Mouse (Mus musculus) CH12.LX (cell line): ENCODE data around the gene Tdrd9. TPM values are rescaled to one million over a fixed set of nuclear protein-coding genes. Genes with fewer than 3 reads are reported as not detected.

Experiments
- DNase-seq: peaks from one replicate; pipeline ENCODE4 v3.0.0-alpha.2; 2013; ENCODE audit errors: extremely low read depth
- H3K27ac ChIP-seq: 2 replicates; pipeline ENCODE4 v1.5.1; 2012; ENCODE audit warnings: low read depth, mild to moderate bottlenecking, control low read depth, moderate library complexity; ENCODE audit not compliant: insufficient read depth
- H3K27me3 ChIP-seq: replicated peaks from 2 replicates; pipeline ENCODE3; 2012; ENCODE audit warnings: inconsistent platforms
- H3K36me3 ChIP-seq, 2 experiments: replicated peaks in 1 of 2; 2 replicates each; pipeline versions ENCODE3 to v1.6.1; 2012; ENCODE audit warnings: inconsistent platforms in 1 of 2, low read length in 1 of 2, mild to moderate bottlenecking in 1 of 2, mixed read lengths in 1 of 2, moderate library complexity in 1 of 2; ENCODE audit not compliant: control insufficient read depth in 1 of 2, insufficient read depth in 1 of 2
- H3K4me1 ChIP-seq, 2 experiments: 2 replicates each; pipeline ENCODE4 v1.6.1; 2012; ENCODE audit warnings: inconsistent platforms in 1 of 2, moderate library complexity in 1 of 2; ENCODE audit not compliant: insufficient read depth in 2 of 2, control insufficient read depth in 1 of 2
- H3K4me2 ChIP-seq: 2 replicates; pipeline ENCODE4 v1.6.1; 2012; ENCODE audit warnings: low read depth, mild to moderate bottlenecking, control low read depth; ENCODE audit not compliant: poor library complexity, insufficient read depth, severe bottlenecking
- H3K4me3 ChIP-seq, 3 experiments: fragments of 150-350 bp in 1 of 3; sonication (generic) in 1 of 3; replicated peaks in 1 of 3; 2 replicates each; pipeline versions ENCODE3 to v1.5.1; 2011 to 2012; ENCODE audit warnings: low read depth in 2 of 3, low read length in 2 of 3, mild to moderate bottlenecking in 2 of 3, moderate library complexity in 2 of 3, control low read depth in 1 of 3, improper control_type of control experiment in 1 of 3, inconsistent platforms in 1 of 3, mixed read lengths in 1 of 3; ENCODE audit not compliant: poor library complexity in 1 of 3
- H3K79me2 ChIP-seq: replicated peaks from 2 replicates; pipeline ENCODE4 v1.6.1; 2012; ENCODE audit warnings: mild to moderate bottlenecking, moderate library complexity; ENCODE audit not compliant: control insufficient read depth, poor library complexity, insufficient read depth, severe bottlenecking; ENCODE audit errors: extremely low read depth
- H3K9ac ChIP-seq: 2 replicates; pipeline ENCODE4 v1.6.1; 2012; ENCODE audit warnings: low read depth, mild to moderate bottlenecking, control low read depth, moderate library complexity; ENCODE audit not compliant: insufficient read depth
- H3K9me3 ChIP-seq: replicated peaks from 2 replicates; pipeline ENCODE3; 2012; ENCODE audit warnings: low read length, inconsistent platforms, mixed read lengths
- BHLHE40 ChIP-seq: IDR thresholded peaks from 2 replicates; pipeline ENCODE4 v1.6.1; 2011; ENCODE audit warnings: mild to moderate bottlenecking, low read depth, low read length, improper control_type of control experiment
- CHD1 ChIP-seq: IDR thresholded peaks from 2 replicates; pipeline ENCODE4 v1.6.1; 2012; ENCODE audit warnings: low read depth, low read length, improper control_type of control experiment, inconsistent platforms
- CTCF ChIP-seq, 2 experiments: IDR thresholded peaks in 1 of 2; conservative IDR thresholded peaks in 1 of 2; 2 replicates each; pipeline ENCODE4 v1.5.1; 2011 to 2012; ENCODE audit warnings: low read depth in 2 of 2, low read length in 2 of 2, improper control_type of control experiment in 1 of 2, inconsistent platforms in 1 of 2, mild to moderate bottlenecking in 1 of 2, moderate library complexity in 1 of 2
- EP300 ChIP-seq: IDR thresholded peaks from 2 replicates; pipeline ENCODE4 v1.6.1; 2011; ENCODE audit warnings: low read length, improper control_type of control experiment
- HCFC1 ChIP-seq: IDR thresholded peaks from 2 replicates; pipeline ENCODE4 v1.6.1; 2012; ENCODE audit warnings: low read depth, mild to moderate bottlenecking, inconsistent platforms, low read length, improper control_type of control experiment
- JUN ChIP-seq: IDR thresholded peaks from 2 replicates; pipeline ENCODE4 v1.6.1; 2011; ENCODE audit warnings: low read depth, mild to moderate bottlenecking, low read length, improper control_type of control experiment, moderate library complexity; ENCODE audit not compliant: insufficient read depth
- JUND ChIP-seq: conservative IDR thresholded peaks from 2 replicates; pipeline ENCODE4 v1.6.1; 2011; ENCODE audit warnings: low read depth, low read length, improper control_type of control experiment
- MAFK ChIP-seq: IDR thresholded peaks from 2 replicates; pipeline ENCODE4 v1.6.1; 2011; ENCODE audit warnings: low read length, improper control_type of control experiment; ENCODE audit not compliant: insufficient replicate concordance
- MYC ChIP-seq: IDR thresholded peaks from 2 replicates; pipeline ENCODE4 v1.6.1; 2011; ENCODE audit warnings: low read depth, mild to moderate bottlenecking, improper control_type of control experiment, low read length
- NELFE ChIP-seq: IDR thresholded peaks from 2 replicates; pipeline ENCODE4 v1.6.1; 2011; ENCODE audit warnings: low read depth, low read length, improper control_type of control experiment
- PAX5 ChIP-seq: IDR thresholded peaks from 2 replicates; pipeline ENCODE4 v1.6.1; 2012; ENCODE audit warnings: low read length, inconsistent platforms, mixed read lengths
- POLR2A ChIP-seq: IDR thresholded peaks from 2 replicates; pipeline ENCODE4 v1.6.1; 2011; ENCODE audit warnings: low read depth, mild to moderate bottlenecking, improper control_type of control experiment, low read length
- RAD21 ChIP-seq: IDR thresholded peaks from 2 replicates; pipeline ENCODE4 v1.6.1; 2011; ENCODE audit warnings: low read depth, mild to moderate bottlenecking, low read length, improper control_type of control experiment, moderate library complexity
- RCOR1 ChIP-seq: conservative IDR thresholded peaks from 2 replicates; pipeline ENCODE4 v1.6.1; 2012; ENCODE audit warnings: low read depth, mild to moderate bottlenecking, inconsistent platforms, low read length, improper control_type of control experiment
- TBP ChIP-seq: conservative IDR thresholded peaks from 2 replicates; pipeline ENCODE4 v1.6.1; 2011; ENCODE audit warnings: low read depth, low read length, improper control_type of control experiment
- TCF12 ChIP-seq: IDR thresholded peaks from 2 replicates; pipeline ENCODE4 v1.6.1; 2014; ENCODE audit warnings: low read depth, mild to moderate bottlenecking, inconsistent platforms, low read length, improper control_type of control experiment
- UBTF ChIP-seq: IDR thresholded peaks from 2 replicates; pipeline ENCODE4 v1.6.1; 2012; ENCODE audit warnings: low read depth, mild to moderate bottlenecking, inconsistent platforms, low read length, improper control_type of control experiment, moderate library complexity
- USF1 ChIP-seq: IDR thresholded peaks from 2 replicates; pipeline ENCODE4 v1.6.1; 2014; ENCODE audit warnings: low read depth, mild to moderate bottlenecking, inconsistent platforms, low read length, improper control_type of control experiment
- USF2 ChIP-seq: conservative IDR thresholded peaks from 2 replicates; pipeline ENCODE4 v1.6.1; 2011; ENCODE audit warnings: low read depth, low read length, improper control_type of control experiment
- ZC3H11A ChIP-seq: IDR thresholded peaks from 2 replicates; pipeline ENCODE4 v1.6.1; 2012; ENCODE audit warnings: low read depth, mild to moderate bottlenecking, inconsistent platforms, low read length, improper control_type of control experiment
- ZKSCAN1 ChIP-seq: IDR thresholded peaks from 2 replicates; pipeline ENCODE4 v1.6.1; 2012; ENCODE audit warnings: low read depth, inconsistent platforms, low read length, improper control_type of control experiment, borderline replicate concordance
- dilution Hi-C: fragments of 300-500 bp; cut with MboI; formaldehyde crosslinking; loops from 2 replicates; pipeline ENCODE4 v1.14.3; 2020; ENCODE audit warnings: low sequenced_read_pairs; ENCODE audit not compliant: extremely low pct_unique_long_range_greater_than_20kb, extremely low pct_ligation_motif_present
- in situ Hi-C: fragments of 300-500 bp; cut with MboI; formaldehyde crosslinking; loops from 3 replicates; pipeline ENCODE4 v1.14.3; 2019; ENCODE audit warnings: low sequenced_read_pairs, low pct_ligation_motif_present, low pct_unique_long_range_greater_than_20kb, mixed read lengths
- polyA plus RNA-seq: library from polyadenylated mRNA; unstranded; fragments of >175 nt; gene quantifications from 2 replicates; pipeline ENCODE4 v1.2.1, GENCODE M21; 2012; ENCODE audit warnings: low read depth; ENCODE audit not compliant: insufficient read length
- total RNA-seq, 2 experiments: library from RNA; depleted of rRNA; stranded (reverse); fragments of 300-350 nt in 1 of 2; fragments of >200 nt in 1 of 2; gene quantifications; 2 replicates each; pipeline ENCODE4 v1.2.3; 2012 to 2014

The Tdrd9 gene
- total and polyA plus RNA-seq, 3 experiments: not detected

DNA sequence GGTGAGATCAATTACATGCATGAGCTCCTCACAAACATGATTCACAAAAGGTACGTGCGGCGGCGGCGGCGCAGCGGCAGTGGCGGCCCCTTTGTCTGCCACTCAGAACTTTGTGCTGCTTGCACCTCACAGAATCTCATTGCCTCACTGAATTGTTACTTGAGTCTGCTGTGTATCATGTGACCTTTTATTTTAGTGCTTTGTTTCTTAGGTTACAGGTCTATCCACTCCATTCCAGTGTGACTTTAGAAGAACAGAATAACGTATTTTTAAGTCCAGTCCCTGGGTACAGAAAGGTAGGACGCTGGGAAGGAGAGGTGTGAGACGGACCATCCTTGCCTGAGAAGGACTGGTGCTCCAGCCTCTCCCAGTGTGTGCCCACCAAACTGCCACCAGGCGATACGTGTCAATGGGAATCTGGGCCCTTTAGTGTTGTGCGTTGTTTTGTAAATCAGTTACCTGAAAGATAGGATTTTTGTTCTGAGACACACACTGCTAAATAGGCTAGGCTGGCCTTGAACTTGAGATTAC, 42.0 kb downstream of the Tdrd9 start:
- H3K9me3 ChIP-seq: peaks cover 24% of the 10 kb centered on the region
- dilution Hi-C loops: no loop called here
- TF ChIP-seq POLR2A (no peak), TCF12 (no peak), TBP (no peak), USF2 (no peak), JUND (no peak), CTCF (conservative IDR thresholded peaks at IDR 0.05 in 1 of 2, IDR thresholded peaks at IDR 0.05 in 1 of 2; ENCODE audit: low read depth in 2 of 2, low read length in 2 of 2) (no peak), EP300 (no peak), NELFE (no peak)
- no peaks in the 10 kb centered on the region for H3K4me1 ChIP-seq
- no peaks in the 10 kb centered on the region for H3K79me2 ChIP-seq
- DNase-seq: no peak
- peaks cover 51% of the 10 kb centered on the region for H3K27me3 ChIP-seq
- no peak overlapping the region for H3K4me3 ChIP-seq
- H3K4me2 ChIP-seq: no peak overlapping the region
- no peak overlapping the region for H3K27ac ChIP-seq
- in situ Hi-C loops: no loop called here
- H3K36me3 ChIP-seq: no peaks in the 10 kb centered on the region
- no peak overlapping the region for H3K9ac ChIP-seq

GRCm38 (mm10) chr12:112016346-112016745, 45.0 kb downstream of the Tdrd9 start:
- H3K4me3 ChIP-seq: no peak overlapping the region
- H3K27me3 ChIP-seq: peaks cover 42% of the 10 kb centered on the region
- H3K4me1 ChIP-seq: no peaks in the 10 kb centered on the region
- no peak for DNase-seq
- no peak overlapping the region for H3K9ac ChIP-seq
- dilution Hi-C loops (no loop called here), in situ Hi-C loops (no loop called here)
- no peaks in the 10 kb centered on the region for H3K79me2 ChIP-seq
- TF ChIP-seq MAFK: no peak
- no peak overlapping the region for H3K4me2 ChIP-seq
- H3K27ac ChIP-seq: no peak overlapping the region
- H3K36me3 ChIP-seq: no peaks in the 10 kb centered on the region
- H3K9me3 ChIP-seq: peaks cover 23% of the 10 kb centered on the region

DNA sequence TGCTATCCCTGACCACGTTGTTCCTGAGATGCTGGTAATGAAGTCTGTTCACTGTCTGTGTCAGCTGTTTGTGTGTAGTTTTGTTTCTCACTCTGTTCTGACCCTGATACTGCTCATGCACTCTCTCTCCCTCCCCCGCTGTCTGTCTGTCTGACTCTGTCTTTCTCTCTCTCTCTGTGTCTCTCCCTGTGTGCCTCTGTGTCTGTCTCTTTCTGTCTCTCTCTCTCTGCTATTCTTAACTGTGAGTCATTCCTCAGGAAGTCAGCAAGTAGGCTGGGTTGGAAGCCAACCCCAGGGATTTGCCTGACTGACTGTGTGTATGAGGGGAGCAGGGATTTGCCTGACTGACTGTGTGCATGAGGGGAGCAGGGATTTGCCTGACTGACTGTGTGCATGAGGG, 51.9 kb downstream of the Tdrd9 start:
- Histone ChIP-seq H3K4me1 (no peaks in the 10 kb centered on the region), H3K4me2 (no peak overlapping the region), H3K36me3 (no peaks in the 10 kb centered on the region), H3K4me3 (no peak overlapping the region), H3K27me3 (peaks cover 24% of the 10 kb centered on the region), H3K27ac (no peak overlapping the region), H3K9ac (no peak overlapping the region)
- TF ChIP-seq RAD21: no peak
- TF ChIP-seq EP300: no peak
- no peak for TF ChIP-seq CTCF (conservative IDR thresholded peaks at IDR 0.05 in 1 of 2, IDR thresholded peaks at IDR 0.05 in 1 of 2; ENCODE audit: low read depth in 2 of 2, low read length in 2 of 2)
- TF ChIP-seq POLR2A: no peak
- TF ChIP-seq TBP: no peak
- TF ChIP-seq CHD1: no peak
- no peak for TF ChIP-seq BHLHE40
- no peak for TF ChIP-seq HCFC1
- TF ChIP-seq MAFK: no peak
- no peak for TF ChIP-seq MYC
- no peak for TF ChIP-seq ZKSCAN1
- TF ChIP-seq UBTF: no peak
- TF ChIP-seq USF1: no peak
- no peak for TF ChIP-seq RCOR1
- no peak for TF ChIP-seq NELFE
- no peak for TF ChIP-seq USF2
- no peak for TF ChIP-seq JUN
- no peak for TF ChIP-seq ZC3H11A
- no peak for TF ChIP-seq PAX5
- TF ChIP-seq, all 38 proteins: peak for 0
- dilution Hi-C loops: no loop called here
- in situ Hi-C loops: no loop called here
- peaks cover 35% of the 10 kb centered on the region for H3K9me3 ChIP-seq
- no peaks in the 10 kb centered on the region for H3K79me2 ChIP-seq
- no peak for DNase-seq
